Mouse (Mus musculus): ENCODE data around the gene Exosc8.

DNA sequence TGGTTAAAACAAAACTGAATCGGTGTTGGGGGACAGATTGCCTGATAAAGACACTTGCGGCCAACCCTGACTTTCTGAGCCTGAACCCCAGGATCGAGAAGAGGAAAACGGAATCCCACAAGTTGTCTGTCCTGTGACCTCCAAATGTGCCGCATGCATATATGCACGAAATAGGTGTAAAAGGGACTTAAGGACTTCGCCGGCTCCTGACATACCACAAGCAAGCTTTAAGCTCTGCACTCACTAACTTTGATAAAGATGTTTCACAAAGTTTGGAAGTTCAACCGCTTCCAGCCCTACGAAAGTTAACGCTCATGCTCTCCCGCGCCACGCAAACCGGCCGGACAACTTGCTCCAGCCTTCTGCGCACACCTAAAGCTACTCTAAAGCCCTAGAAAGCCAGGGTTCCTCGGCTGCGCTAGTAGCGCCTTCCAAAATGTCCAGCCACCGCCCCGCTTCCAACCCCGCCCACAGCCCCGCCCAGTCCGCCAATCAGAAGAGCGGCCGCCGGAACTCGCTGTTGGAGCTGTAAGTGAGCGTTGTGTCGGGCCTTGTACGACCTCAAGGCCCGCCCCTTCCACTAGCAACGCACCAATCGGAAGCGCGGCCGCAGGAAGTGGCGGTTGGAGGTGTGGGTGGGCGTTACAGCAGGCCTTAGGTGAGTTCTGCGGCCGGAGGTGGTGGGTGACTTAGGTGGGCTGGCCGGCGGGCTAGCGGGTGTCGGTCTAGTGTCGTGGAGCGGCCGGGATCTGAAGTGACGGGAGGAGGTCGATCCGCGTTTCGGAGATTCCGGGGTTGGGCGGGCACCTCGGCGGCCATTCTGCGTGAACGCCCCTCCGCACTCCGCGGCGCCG is 42.8 kb downstream of the Exosc8 start, which contains the start of gene Supt20:
- TF ChIP-seq CTCF (IDR thresholded peaks at IDR 0.05) (no peak), EP300 (IDR thresholded peaks at IDR 0.05) (no peak)

Data from lung, postnatal 0 days (tissue).